Mouse (Mus musculus): ENCODE measurements around the gene Armc10. TPM values are rescaled to one million over a fixed set of nuclear protein-coding genes. Genes with fewer than 3 reads are reported as not detected.

Gene Armc10
- polyA plus RNA-seq, 1 experiment from 2014 or later: 6.0 TPM

GRCm38 (mm10) chr5:21625916-21626315 is 19.7 kb upstream of the Armc10 start:
- no peak overlapping the region for H3K27ac ChIP-seq (ENCODE audit: low read length)
- no peak for ATAC-seq (ENCODE audit: low read depth)
- no peaks in the 10 kb centered on the region for H3K36me3 ChIP-seq (ENCODE audit: control insufficient read depth, insufficient read depth)
- H3K4me2 ChIP-seq (ENCODE audit: low read depth, low read length): no peak overlapping the region
- H3K4me3 ChIP-seq (ENCODE audit: low read depth, low read length): no peak overlapping the region
- H3K9ac ChIP-seq (ENCODE audit: low read depth, low read length): no peak overlapping the region
- H3K4me1 ChIP-seq (ENCODE audit: control insufficient read depth, low read depth, low read length): no peaks in the 10 kb centered on the region
- no peaks in the 10 kb centered on the region for H3K9me3 ChIP-seq (replicated peaks; ENCODE audit: control insufficient read depth, low read length)
- H3K27me3 ChIP-seq (ENCODE audit: control insufficient read depth, insufficient read depth, low read depth, low read length): no peaks in the 10 kb centered on the region

GRCm38 (mm10) chr5:21640961-21641360 is 4.7 kb upstream of the Armc10 start:
- Histone ChIP-seq H3K4me1 (ENCODE audit: control insufficient read depth, low read depth, low read length) (peaks cover 6% of the 10 kb centered on the region), H3K4me3 (ENCODE audit: low read depth, low read length) (no peak overlapping the region), H3K27ac (ENCODE audit: low read length) (no peak overlapping the region), H3K9ac (ENCODE audit: low read depth, low read length) (no peak overlapping the region), H3K4me2 (ENCODE audit: low read depth, low read length) (no peak overlapping the region), H3K27me3 (ENCODE audit: control insufficient read depth, insufficient read depth, low read depth, low read length) (peaks cover 2% of the 10 kb centered on the region), H3K36me3 (ENCODE audit: control insufficient read depth, insufficient read depth) (no peaks in the 10 kb centered on the region), H3K9me3 (replicated peaks; ENCODE audit: control insufficient read depth, low read length) (no peaks in the 10 kb centered on the region)
- WGBS (ENCODE audit: insufficient replicate concordance): 0% methylated on average over 1 of the region's 1 CpGs
- no peak for ATAC-seq (ENCODE audit: low read depth)

DNA sequence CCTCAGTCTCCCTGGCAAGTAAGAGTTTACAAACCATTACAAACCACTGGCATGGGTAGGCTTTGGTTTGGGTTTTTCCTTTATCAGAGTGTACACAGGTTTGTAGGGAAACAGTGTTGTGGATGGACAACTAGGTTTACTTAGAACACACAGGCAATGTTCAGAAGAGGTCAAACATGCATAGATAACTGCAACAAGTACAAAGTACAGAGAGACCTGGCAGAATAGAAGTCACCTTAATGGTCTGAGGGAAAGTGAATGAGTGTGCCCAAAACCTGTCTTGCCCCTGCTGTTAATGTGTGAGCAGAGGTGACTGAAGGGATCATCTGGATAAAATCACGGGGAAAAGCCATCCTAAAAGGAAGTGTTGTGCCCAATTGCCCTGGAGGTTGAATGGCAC is 2.0 kb upstream of the Armc10 start:
- Histone ChIP-seq H3K9me3 (replicated peaks; ENCODE audit: control insufficient read depth, low read length) (no peaks in the 10 kb centered on the region), H3K4me2 (ENCODE audit: low read depth, low read length) (no peak overlapping the region), H3K27ac (ENCODE audit: low read length) (no peak overlapping the region), H3K9ac (ENCODE audit: low read depth, low read length) (no peak overlapping the region), H3K4me1 (ENCODE audit: control insufficient read depth, low read depth, low read length) (peaks cover 13% of the 10 kb centered on the region), H3K36me3 (ENCODE audit: control insufficient read depth, insufficient read depth) (no peaks in the 10 kb centered on the region), H3K4me3 (ENCODE audit: low read depth, low read length) (no peak overlapping the region), H3K27me3 (ENCODE audit: control insufficient read depth, insufficient read depth, low read depth, low read length) (peaks cover 2% of the 10 kb centered on the region)
- no peak for ATAC-seq (ENCODE audit: low read depth)
- WGBS (ENCODE audit: insufficient replicate concordance): 14% methylated on average over 1 of the region's 1 CpGs

- H3K4me3 ChIP-seq (ENCODE audit: low read depth, low read length): peak overlapping the region; percentile 48
- H3K9ac ChIP-seq (ENCODE audit: low read depth, low read length): no peak overlapping the region
- peaks cover 13% of the 10 kb centered on the region for H3K4me1 ChIP-seq (ENCODE audit: control insufficient read depth, low read depth, low read length)
- peaks cover 2% of the 10 kb centered on the region for H3K27me3 ChIP-seq (ENCODE audit: control insufficient read depth, insufficient read depth, low read depth, low read length)
- no peak overlapping the region for H3K27ac ChIP-seq (ENCODE audit: low read length)
- ATAC-seq (ENCODE audit: low read depth): no peak
- H3K4me2 ChIP-seq (ENCODE audit: low read depth, low read length): peak overlapping the region; percentile 80
- H3K36me3 ChIP-seq (ENCODE audit: control insufficient read depth, insufficient read depth): no peaks in the 10 kb centered on the region; the same call in 1 of the 2 replicates
- 14% methylated on average over 14 of the region's 14 CpGs for WGBS (ENCODE audit: insufficient replicate concordance)
- no peaks in the 10 kb centered on the region for H3K9me3 ChIP-seq (replicated peaks; ENCODE audit: control insufficient read depth, low read length)
These were observed 648 bp upstream of the Armc10 start for GRCm38 (mm10) chr5:21644891-21645438.

DNA sequence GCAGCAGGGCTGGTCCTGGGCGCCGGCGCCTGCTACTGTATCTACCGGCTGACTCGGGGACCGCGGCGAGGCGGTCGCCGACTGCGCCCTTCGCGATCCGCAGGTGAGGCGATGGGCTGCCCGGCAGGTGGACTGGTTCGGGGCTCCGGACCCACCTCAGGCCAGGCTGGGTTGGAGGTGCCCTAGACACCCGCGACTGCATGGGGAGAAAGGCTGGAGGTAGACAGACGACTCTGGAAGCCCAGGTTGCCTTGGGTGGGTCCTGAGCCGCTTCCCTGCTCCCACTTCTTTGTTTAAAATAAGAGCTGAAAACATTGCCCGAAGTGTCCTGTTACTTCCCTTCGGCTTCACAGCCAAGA is 499 bp downstream of the Armc10 start:
- Histone ChIP-seq H3K9ac (ENCODE audit: low read depth, low read length) (peak overlapping the region; percentile 79), H3K9me3 (replicated peaks; ENCODE audit: control insufficient read depth, low read length) (no peaks in the 10 kb centered on the region), H3K27ac (ENCODE audit: low read length) (peak overlapping the region; percentile 76), H3K27me3 (ENCODE audit: control insufficient read depth, insufficient read depth, low read depth, low read length) (peaks cover 2% of the 10 kb centered on the region), H3K36me3 (ENCODE audit: control insufficient read depth, insufficient read depth) (no peaks in the 10 kb centered on the region; the same call in 1 of the 2 replicates), H3K4me3 (ENCODE audit: low read depth, low read length) (peak overlapping the region; percentile 77), H3K4me1 (ENCODE audit: control insufficient read depth, low read depth, low read length) (peaks cover 13% of the 10 kb centered on the region), H3K4me2 (ENCODE audit: low read depth, low read length) (peak overlapping the region; percentile 80)
- WGBS (ENCODE audit: insufficient replicate concordance): under 1% methylated on average over 25 of the region's 25 CpGs
- no peak for ATAC-seq (ENCODE audit: low read depth)

DNA sequence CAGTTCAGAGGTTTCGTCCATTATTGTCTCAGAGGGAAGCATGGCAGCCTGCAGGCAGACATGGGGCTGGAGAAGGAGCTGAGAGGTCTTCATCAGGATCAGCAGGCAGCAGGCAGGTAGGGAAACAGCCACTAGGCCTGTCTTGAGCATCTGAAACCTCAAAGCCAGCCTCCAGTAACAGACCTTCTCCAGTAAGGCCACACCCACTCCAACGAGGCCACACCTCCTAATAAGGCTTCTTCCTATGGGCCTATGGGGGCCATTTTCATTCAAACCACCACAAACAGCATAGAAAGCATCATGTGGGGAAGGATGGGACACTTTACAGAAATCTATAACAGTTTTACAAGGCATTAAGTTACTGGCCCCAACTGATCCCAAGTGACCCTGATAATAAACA is 5.1 kb downstream of the Armc10 start:
- peaks cover 6% of the 10 kb centered on the region; the same call in 1 of the 2 replicates for H3K36me3 ChIP-seq (ENCODE audit: control insufficient read depth, insufficient read depth)
- peaks cover 7% of the 10 kb centered on the region for H3K4me1 ChIP-seq (ENCODE audit: control insufficient read depth, low read depth, low read length)
- no peak overlapping the region for H3K9ac ChIP-seq (ENCODE audit: low read depth, low read length)
- no peaks in the 10 kb centered on the region for H3K9me3 ChIP-seq (replicated peaks; ENCODE audit: control insufficient read depth, low read length)
- WGBS (ENCODE audit: insufficient replicate concordance): 62% methylated on average over 2 of the region's 2 CpGs
- H3K4me3 ChIP-seq (ENCODE audit: low read depth, low read length): no peak overlapping the region
- ATAC-seq (ENCODE audit: low read depth): no peak
- no peaks in the 10 kb centered on the region for H3K27me3 ChIP-seq (ENCODE audit: control insufficient read depth, insufficient read depth, low read depth, low read length)
- H3K27ac ChIP-seq (ENCODE audit: low read length): no peak overlapping the region
- no peak overlapping the region for H3K4me2 ChIP-seq (ENCODE audit: low read depth, low read length)

- 74% methylated on average over 7 of the region's 7 CpGs for WGBS (ENCODE audit: insufficient replicate concordance)
- no peak overlapping the region for H3K4me2 ChIP-seq (ENCODE audit: low read depth, low read length)
These were observed 6.4 kb downstream of the Armc10 start for GRCm38 (mm10) chr5:21651885-21652612.

GRCm38 (mm10) chr5:21656912-21657311 is 11.3 kb downstream of the Armc10 start:
- Histone ChIP-seq H3K4me3 (ENCODE audit: low read depth, low read length) (no peak overlapping the region), H3K4me2 (ENCODE audit: low read depth, low read length) (no peak overlapping the region), H3K9me3 (replicated peaks; ENCODE audit: control insufficient read depth, low read length) (no peaks in the 10 kb centered on the region), H3K9ac (ENCODE audit: low read depth, low read length) (no peak overlapping the region), H3K27ac (ENCODE audit: low read length) (no peak overlapping the region), H3K4me1 (ENCODE audit: control insufficient read depth, low read depth, low read length) (no peaks in the 10 kb centered on the region), H3K27me3 (ENCODE audit: control insufficient read depth, insufficient read depth, low read depth, low read length) (no peaks in the 10 kb centered on the region), H3K36me3 (ENCODE audit: control insufficient read depth, insufficient read depth) (peaks cover 8% of the 10 kb centered on the region)
- 79% methylated on average over 9 of the region's 9 CpGs for WGBS (ENCODE audit: insufficient replicate concordance)
- ATAC-seq (ENCODE audit: low read depth): no peak

More at GRCm38 (mm10) chr5:21651885-21652612, 6.4 kb downstream of the Armc10 start:
- Histone ChIP-seq H3K27ac (ENCODE audit: low read length) (no peak overlapping the region), H3K4me1 (ENCODE audit: control insufficient read depth, low read depth, low read length) (no peaks in the 10 kb centered on the region), H3K36me3 (ENCODE audit: control insufficient read depth, insufficient read depth) (peaks cover 6% of the 10 kb centered on the region; the same call in 1 of the 2 replicates), H3K27me3 (ENCODE audit: control insufficient read depth, insufficient read depth, low read depth, low read length) (no peaks in the 10 kb centered on the region), H3K4me3 (ENCODE audit: low read depth, low read length) (no peak overlapping the region), H3K9ac (ENCODE audit: low read depth, low read length) (no peak overlapping the region), H3K9me3 (replicated peaks; ENCODE audit: control insufficient read depth, low read length) (no peaks in the 10 kb centered on the region)
- no peak for ATAC-seq (ENCODE audit: low read depth)

DNA sequence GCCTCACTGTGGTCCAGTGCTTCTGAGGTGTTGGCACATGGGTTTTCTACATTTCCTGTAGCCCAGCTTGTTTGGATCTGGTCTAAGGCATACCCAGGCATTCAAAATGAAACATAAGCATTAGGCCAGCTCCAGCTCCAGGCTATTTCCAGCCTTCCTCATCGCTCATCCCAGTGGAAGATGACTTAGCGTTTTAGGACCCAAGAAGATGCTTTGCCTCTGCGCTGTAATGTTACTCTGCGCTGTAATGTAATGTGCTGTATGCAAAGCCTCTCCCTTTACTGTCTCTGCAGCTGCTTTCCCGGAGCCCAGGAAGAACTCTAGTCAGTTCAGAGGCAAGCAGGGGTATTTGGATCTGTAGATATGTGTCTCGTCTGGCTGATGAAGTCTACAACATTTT is 12.4 kb downstream of the Armc10 start:
- H3K4me2 ChIP-seq (ENCODE audit: low read depth, low read length): no peak overlapping the region
- no peak for ATAC-seq (ENCODE audit: low read depth)
- no peaks in the 10 kb centered on the region for H3K4me1 ChIP-seq (ENCODE audit: control insufficient read depth, low read depth, low read length)
- no peak overlapping the region for H3K4me3 ChIP-seq (ENCODE audit: low read depth, low read length)
- H3K9me3 ChIP-seq (replicated peaks; ENCODE audit: control insufficient read depth, low read length): no peaks in the 10 kb centered on the region
- peaks cover 3% of the 10 kb centered on the region for H3K36me3 ChIP-seq (ENCODE audit: control insufficient read depth, insufficient read depth)
- 81% methylated on average over 6 of the region's 6 CpGs for WGBS (ENCODE audit: insufficient replicate concordance)
- H3K9ac ChIP-seq (ENCODE audit: low read depth, low read length): no peak overlapping the region
- no peak overlapping the region for H3K27ac ChIP-seq (ENCODE audit: low read length)
- H3K27me3 ChIP-seq (ENCODE audit: control insufficient read depth, insufficient read depth, low read depth, low read length): no peaks in the 10 kb centered on the region
